Comparison of ENCODE assay signal across 8 mouse cellular contexts in genomic region chr17:62415152-62415551, GRCm38 (mm10).
DNase-seq lines count a peak whose midpoint lies in the region.

No protein-coding gene starts in this region.

- DNase-seq in adrenal gland, postnatal 14 days = peak; percentile 25
- DNase-seq in adrenal gland, adult 2 months = no peak
- peak; percentile 22 for DNase-seq in urinary bladder, adult 2 months (ENCODE audit: low spot score)
- DNase-seq in urinary bladder, postnatal 10 days (ENCODE audit: low spot score) = no peak
- DNase-seq in layer of hippocampus, postnatal 10 days (ENCODE audit: low spot score in 2 of 2) = peak; percentile 49 to 59
- no peak for DNase-seq in MN1 (ENCODE audit: low spot score)
- DNase-seq in B cell, adult 2 months = no peak
- DNase-seq in adrenal gland, adult 18-20 months (ENCODE audit: low spot score in 2 of 2) = no peak

Comparison
In these comparisons a context has a peak if more than half of its experiments do, and no peak if none do; other contexts are left out.
1. DNase-seq: peak in adrenal gland, postnatal 14 days (single experiment), urinary bladder, adult 2 months (single experiment) and layer of hippocampus, postnatal 10 days (2 of 2); none in adrenal gland, adult 2 months (single experiment), urinary bladder, postnatal 10 days (single experiment), MN1 (single experiment), B cell, adult 2 months (0 of 2) and adrenal gland, adult 18-20 months (0 of 2).